Mouse (Mus musculus): ENCODE data around the gene Bptf. TPM values are rescaled to one million over a fixed set of nuclear protein-coding genes. Genes with fewer than 3 reads are reported as not detected.
"Not testable (repeated sequence)": the region's sequence is repeated elsewhere in the genome, so short reads cannot be mapped to it uniquely, and the experiment has no call there.

Gene Bptf
- polyA plus RNA-seq, 1 experiment from 2014 or later, result 28.7 TPM

DNA sequence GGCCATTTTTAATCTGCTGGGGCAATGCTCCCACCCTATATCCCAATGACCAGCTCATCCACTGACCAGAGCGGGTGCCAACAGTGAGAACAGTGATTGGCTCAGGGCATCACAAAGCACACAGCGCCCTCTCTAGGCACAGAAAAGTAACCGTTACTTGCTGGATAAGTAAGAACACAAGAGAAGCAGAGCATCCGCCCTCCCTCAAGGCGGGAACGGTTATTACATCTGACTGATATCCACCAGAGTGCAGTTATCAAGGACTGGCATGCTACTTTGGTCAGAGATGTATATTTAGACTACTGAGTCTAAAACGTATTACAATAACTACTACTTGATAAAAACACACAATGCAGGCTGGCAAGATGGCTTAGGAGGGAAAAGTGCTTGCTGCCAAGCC, 39.3 kb downstream of the Bptf start:
- Histone ChIP-seq H3K4me1 (replicated peaks) (no peaks in the 10 kb centered on the region), H3K4me2 (no peak overlapping the region), H3K9ac (no peak overlapping the region), H3K9me3 (no peaks in the 10 kb centered on the region), H3K27ac (replicated peaks) (no peak overlapping the region), H3K27me3 (no peaks in the 10 kb centered on the region), H3K4me3 (no peak overlapping the region), H3K36me3 (peaks cover 54% of the 10 kb centered on the region)
- WGBS, result 93% methylated on average over 7 of the region's 7 CpGs
- no peak for ATAC-seq (ENCODE audit: low read depth)

DNA sequence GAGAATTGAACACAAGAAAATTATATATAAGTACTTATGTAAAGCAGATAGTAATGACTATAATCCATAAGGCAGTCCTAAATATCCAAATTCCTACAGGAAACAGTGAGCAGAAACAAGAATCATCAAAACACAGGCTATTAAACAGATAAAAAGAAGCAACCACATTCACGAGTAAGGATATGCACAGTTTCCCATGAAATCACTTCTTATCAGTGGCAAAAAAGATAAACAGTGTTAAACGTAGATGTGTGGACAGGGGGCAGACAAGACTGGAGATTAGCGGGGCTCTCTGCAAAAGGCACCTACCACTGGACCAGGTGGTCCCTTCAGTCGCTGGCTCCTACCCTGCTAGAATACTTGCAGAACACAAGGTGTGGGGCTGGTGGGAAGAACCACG, 46.1 kb downstream of the Bptf start:
- ATAC-seq (ENCODE audit: low read depth), result no peak
- H3K4me2 ChIP-seq, result no peak overlapping the region
- H3K27ac ChIP-seq (replicated peaks), result no peak overlapping the region
- peaks cover 48% of the 10 kb centered on the region for H3K36me3 ChIP-seq
- no peaks in the 10 kb centered on the region; the same call in 1 of the 2 replicates for H3K4me1 ChIP-seq (replicated peaks)
- no peaks in the 10 kb centered on the region for H3K27me3 ChIP-seq
- no peaks in the 10 kb centered on the region for H3K9me3 ChIP-seq
- no peak overlapping the region for H3K4me3 ChIP-seq
- H3K9ac ChIP-seq, result no peak overlapping the region
- 90% methylated on average over 5 of the region's 5 CpGs for WGBS

DNA sequence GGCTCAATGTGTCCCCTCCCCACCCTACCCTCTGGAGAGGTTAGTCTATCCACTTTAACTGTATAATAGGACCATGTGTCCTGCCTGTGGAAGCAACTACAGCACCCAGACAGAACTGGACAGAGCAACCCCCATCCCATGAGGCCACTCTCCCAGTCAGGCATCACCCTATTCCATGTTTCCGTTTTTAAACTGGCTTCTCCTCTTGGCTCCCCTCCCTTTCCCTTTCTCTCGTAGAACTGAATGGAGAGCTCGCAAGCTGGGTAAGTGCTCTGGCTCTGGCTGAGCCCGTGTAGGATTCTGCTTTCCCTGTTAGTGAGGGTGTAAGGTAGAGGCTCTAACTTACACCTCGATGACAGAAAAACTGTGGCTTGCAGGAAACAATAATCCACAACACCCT, 48.4 kb downstream of the Bptf start:
- no peak for ATAC-seq (ENCODE audit: low read depth)
- Histone ChIP-seq H3K27me3 (no peaks in the 10 kb centered on the region), H3K36me3 (peaks cover 64% of the 10 kb centered on the region), H3K27ac (replicated peaks) (no peak overlapping the region), H3K4me2 (no peak overlapping the region), H3K9me3 (no peaks in the 10 kb centered on the region), H3K4me1 (replicated peaks) (no peaks in the 10 kb centered on the region; the same call in 1 of the 2 replicates), H3K9ac (no peak overlapping the region), H3K4me3 (no peak overlapping the region)
- 79% methylated on average over 5 of the region's 5 CpGs for WGBS

DNA sequence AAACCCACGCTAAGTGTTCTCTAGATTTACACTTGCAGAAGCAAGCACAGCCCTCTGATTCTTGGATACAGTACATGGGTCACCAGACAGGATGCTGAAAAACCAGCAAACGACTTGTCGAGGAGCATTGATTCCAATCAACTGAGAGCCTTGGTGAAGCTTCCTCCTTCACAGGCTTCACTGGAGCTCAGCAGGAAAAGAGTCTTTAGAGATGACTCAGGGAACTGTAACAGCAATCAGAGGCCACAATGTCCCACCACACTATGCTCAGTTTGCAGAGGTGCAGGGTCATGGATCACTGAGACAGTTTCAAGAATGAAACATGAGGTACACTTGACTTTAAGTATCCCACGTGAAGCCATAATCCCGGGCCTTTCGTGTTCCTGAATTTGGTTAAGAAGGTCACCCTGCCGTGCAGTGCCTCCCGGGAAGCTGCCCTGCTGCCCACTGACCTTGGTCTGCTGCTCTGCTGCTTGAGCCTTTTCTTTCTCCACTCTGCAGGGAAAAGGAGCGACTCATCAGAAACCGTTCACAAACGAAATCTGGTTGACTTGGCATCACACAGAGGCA, 66.6 kb downstream of the Bptf start:
- H3K4me2 ChIP-seq, result no peak overlapping the region
- no peak overlapping the region for H3K4me3 ChIP-seq
- no peak overlapping the region for H3K9ac ChIP-seq
- H3K27me3 ChIP-seq, result no peaks in the 10 kb centered on the region
- no peak overlapping the region for H3K27ac ChIP-seq (replicated peaks)
- H3K4me1 ChIP-seq (replicated peaks), result no peaks in the 10 kb centered on the region
- ATAC-seq (ENCODE audit: low read depth), result no peak
- WGBS, result 93% methylated on average over 11 of the region's 11 CpGs
- no peaks in the 10 kb centered on the region for H3K9me3 ChIP-seq
- peaks cover 92% of the 10 kb centered on the region for H3K36me3 ChIP-seq

DNA sequence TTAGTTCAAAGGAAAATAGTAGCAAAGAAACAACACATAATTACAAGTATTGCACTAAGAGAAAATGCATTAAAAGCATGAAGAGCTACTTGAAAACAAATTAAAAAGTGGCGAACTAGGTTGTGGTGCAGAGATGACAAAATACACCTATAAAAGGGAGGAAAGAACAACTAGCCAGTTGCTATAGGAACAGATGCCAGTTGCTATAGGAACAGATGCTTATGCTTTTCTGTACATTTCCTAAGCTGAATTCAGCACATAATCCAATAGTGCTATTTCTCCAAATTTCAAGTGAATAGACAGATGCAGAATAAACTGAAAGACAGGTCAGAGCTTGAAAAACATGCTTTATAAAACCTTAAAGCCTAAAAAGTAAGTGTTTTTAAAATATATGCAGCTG, 67.3 kb downstream of the Bptf start:
- no peaks in the 10 kb centered on the region for H3K9me3 ChIP-seq
- H3K27me3 ChIP-seq, result no peaks in the 10 kb centered on the region
- H3K9ac ChIP-seq, result no peak overlapping the region
- H3K36me3 ChIP-seq, result peaks cover 91% of the 10 kb centered on the region
- no peak overlapping the region for H3K4me2 ChIP-seq
- no peak overlapping the region for H3K4me3 ChIP-seq
- H3K27ac ChIP-seq (replicated peaks), result no peak overlapping the region
- 89% methylated on average over 1 of the region's 1 CpGs for WGBS
- ATAC-seq (ENCODE audit: low read depth), result no peak
- no peaks in the 10 kb centered on the region for H3K4me1 ChIP-seq (replicated peaks)

DNA sequence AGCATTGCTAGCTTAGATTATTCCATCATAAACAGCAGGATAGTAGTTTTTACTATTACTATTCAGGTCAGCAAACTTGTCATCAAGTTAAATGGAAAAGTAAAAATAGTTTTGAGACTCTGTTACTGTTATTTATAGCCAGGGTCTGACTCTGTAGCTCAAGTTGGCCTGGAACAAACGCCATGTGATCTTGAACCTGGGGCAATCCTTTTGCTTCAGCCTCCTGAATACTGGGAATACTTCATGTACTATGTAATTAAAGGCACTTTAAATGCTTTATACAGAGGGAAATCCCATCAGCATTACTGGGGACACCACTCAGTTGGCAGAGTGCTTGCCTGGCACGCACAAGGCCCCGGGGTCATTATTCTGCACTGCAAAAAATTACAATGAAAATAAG, 68.9 kb downstream of the Bptf start:
- no peaks in the 10 kb centered on the region for H3K4me1 ChIP-seq (replicated peaks)
- no peaks in the 10 kb centered on the region for H3K27me3 ChIP-seq
- H3K27ac ChIP-seq (replicated peaks), result no peak overlapping the region
- ATAC-seq (ENCODE audit: low read depth), result no peak
- WGBS, result 97% methylated on average over 3 of the region's 3 CpGs
- no peaks in the 10 kb centered on the region for H3K9me3 ChIP-seq
- H3K4me3 ChIP-seq, result no peak overlapping the region
- H3K4me2 ChIP-seq, result no peak overlapping the region
- no peak overlapping the region for H3K9ac ChIP-seq
- peaks cover 96% of the 10 kb centered on the region for H3K36me3 ChIP-seq

GRCm38 (mm10) chr11:107060941-107061340, 71.0 kb downstream of the Bptf start:
- Histone ChIP-seq H3K4me1 (replicated peaks) (no peaks in the 10 kb centered on the region), H3K27ac (replicated peaks) (no peak overlapping the region), H3K4me2 (no peak overlapping the region), H3K27me3 (no peaks in the 10 kb centered on the region), H3K9ac (no peak overlapping the region), H3K36me3 (peaks cover 95% of the 10 kb centered on the region), H3K4me3 (no peak overlapping the region), H3K9me3 (no peaks in the 10 kb centered on the region)
- 92% methylated on average over 1 of the region's 1 CpGs for WGBS
- ATAC-seq (ENCODE audit: low read depth), result no peak

DNA sequence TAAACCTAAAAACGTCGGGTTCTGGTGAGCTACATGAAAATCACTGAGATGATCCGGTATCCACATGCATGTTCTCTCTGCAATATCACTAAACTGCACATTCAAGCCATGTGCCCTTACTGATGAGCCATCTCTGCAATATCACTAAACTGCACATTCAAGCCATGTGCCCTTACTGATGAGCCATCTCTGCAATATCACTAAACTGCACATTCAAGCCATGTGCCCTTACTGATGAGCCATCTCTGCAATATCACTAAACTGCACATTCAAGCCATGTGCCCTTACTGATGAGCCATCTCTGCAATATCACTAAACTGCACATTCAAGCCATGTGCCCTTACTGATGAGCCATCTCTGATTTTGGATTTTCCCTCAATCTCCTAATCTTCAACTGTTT, 72.3 kb downstream of the Bptf start:
- H3K27ac ChIP-seq (replicated peaks); H3K9me3 ChIP-seq; H3K4me3 ChIP-seq; H3K4me2 ChIP-seq; ATAC-seq (ENCODE audit: low read depth); H3K4me1 ChIP-seq (replicated peaks); H3K27me3 ChIP-seq; H3K9ac ChIP-seq: not testable (repeated sequence)
- 91% methylated on average over 3 of the region's 3 CpGs for WGBS
- peaks cover 95% of the 10 kb centered on the region for H3K36me3 ChIP-seq

- H3K27ac ChIP-seq (replicated peaks), result no peak overlapping the region
- no peak overlapping the region for H3K4me3 ChIP-seq
- H3K9ac ChIP-seq, result no peak overlapping the region
- WGBS, result 93% methylated on average over 6 of the region's 6 CpGs
- H3K4me1 ChIP-seq (replicated peaks), result no peaks in the 10 kb centered on the region
- H3K36me3 ChIP-seq, result peaks cover 97% of the 10 kb centered on the region
- H3K4me2 ChIP-seq, result no peak overlapping the region
- no peaks in the 10 kb centered on the region for H3K27me3 ChIP-seq
- ATAC-seq (ENCODE audit: low read depth), result no peak
- H3K9me3 ChIP-seq, result no peaks in the 10 kb centered on the region
Measured at GRCm38 (mm10) chr11:107057391-107057790, 74.5 kb downstream of the Bptf start.

GRCm38 (mm10) chr11:107054870-107055269, 77.1 kb downstream of the Bptf start:
- Histone ChIP-seq H3K4me1 (replicated peaks) (no peaks in the 10 kb centered on the region), H3K27me3 (no peaks in the 10 kb centered on the region), H3K9ac (no peak overlapping the region), H3K4me2 (no peak overlapping the region), H3K36me3 (peaks cover 87% of the 10 kb centered on the region), H3K4me3 (no peak overlapping the region), H3K27ac (replicated peaks) (no peak overlapping the region), H3K9me3 (no peaks in the 10 kb centered on the region)
- 93% methylated on average over 6 of the region's 6 CpGs for WGBS
- no peak for ATAC-seq (ENCODE audit: low read depth)

GRCm38 (mm10) chr11:107046766-107047620, 84.9 kb downstream of the Bptf start:
- H3K27ac ChIP-seq (replicated peaks), result no peak overlapping the region
- no peak overlapping the region for H3K4me3 ChIP-seq
- WGBS, result 91% methylated on average over 15 of the region's 15 CpGs
- no peaks in the 10 kb centered on the region for H3K27me3 ChIP-seq
- ATAC-seq (ENCODE audit: low read depth), result no peak
- H3K4me1 ChIP-seq (replicated peaks), result no peaks in the 10 kb centered on the region
- H3K4me2 ChIP-seq, result no peak overlapping the region
- no peak overlapping the region for H3K9ac ChIP-seq
- H3K36me3 ChIP-seq, result peaks cover 56% of the 10 kb centered on the region
- no peaks in the 10 kb centered on the region for H3K9me3 ChIP-seq

- 96% methylated on average over 4 of the region's 4 CpGs for WGBS
- Histone ChIP-seq H3K4me2 (no peak overlapping the region), H3K27me3 (no peaks in the 10 kb centered on the region), H3K36me3 (peaks cover 59% of the 10 kb centered on the region), H3K27ac (replicated peaks) (no peak overlapping the region), H3K9me3 (no peaks in the 10 kb centered on the region), H3K4me3 (no peak overlapping the region), H3K4me1 (replicated peaks) (no peaks in the 10 kb centered on the region), H3K9ac (no peak overlapping the region)
- no peak for ATAC-seq (ENCODE audit: low read depth)
Measured at GRCm38 (mm10) chr11:107045546-107045945, 86.4 kb downstream of the Bptf start.
